Mouse (Mus musculus) G1E (cell line): ENCODE results near the gene Fancd2. TPM values are rescaled to one million over a fixed set of nuclear protein-coding genes. Genes with fewer than 3 reads are reported as not detected.
A peak's percentile ranks its signal among the peaks of the same experiment; 100 is the strongest.

Experiments used
- ATAC-seq: 2 replicates; pipeline ENCODE4 v1.8.0; 2016; ENCODE audit warnings: mild to moderate bottlenecking; ENCODE audit not compliant: insufficient number of reproducible peaks, poor library complexity, low FRiP score, severe bottlenecking; ENCODE audit errors: extremely low read depth
- DNase-seq: peaks from one replicate; pipeline ENCODE4 v3.0.0; 2012; ENCODE audit warnings: low spot score
- H3K27me3 ChIP-seq: 2 replicates; pipeline ENCODE4 v1.6.1; 2012; ENCODE audit warnings: mild to moderate bottlenecking, low read length, inconsistent platforms; ENCODE audit not compliant: insufficient read depth
- H3K36me3 ChIP-seq: replicated peaks from 2 replicates; pipeline ENCODE3; 2012; ENCODE audit warnings: mild to moderate bottlenecking, inconsistent platforms
- H3K4me1 ChIP-seq: 2 replicates; pipeline ENCODE4 v1.6.1; 2012; ENCODE audit warnings: low read depth, low read length, inconsistent platforms, mixed read lengths; ENCODE audit not compliant: insufficient read depth
- H3K4me3 ChIP-seq: 2 replicates; pipeline ENCODE4 v1.5.1; 2012; ENCODE audit warnings: low read depth, mild to moderate bottlenecking, inconsistent platforms, low read length, moderate library complexity, mixed read lengths
- H3K9me3 ChIP-seq: replicated peaks from 2 replicates; pipeline ENCODE4 v1.6.1; 2012; ENCODE audit warnings: inconsistent platforms
- CTCF ChIP-seq: IDR thresholded peaks from 2 replicates; pipeline ENCODE4 v1.5.1; 2012; ENCODE audit warnings: low read depth, low read length, inconsistent platforms, mixed read lengths
- GATA1 ChIP-seq: IDR thresholded peaks from 2 replicates; pipeline ENCODE4 v1.6.1; 2012; ENCODE audit warnings: borderline replicate concordance, low read length, inconsistent platforms, mixed read lengths
- GATA2 ChIP-seq: IDR thresholded peaks from 2 replicates; pipeline ENCODE4 v1.6.1; 2012; ENCODE audit warnings: low read depth, low read length, inconsistent platforms, borderline replicate concordance
- POLR2AphosphoS5 ChIP-seq: IDR thresholded peaks from 2 replicates; pipeline ENCODE4 v1.6.1; 2012; ENCODE audit warnings: low read depth, low read length, inconsistent platforms; ENCODE audit not compliant: insufficient replicate concordance
- TAL1 ChIP-seq: conservative IDR thresholded peaks from 2 replicates; pipeline ENCODE4 v1.6.1; 2012; ENCODE audit warnings: low read depth, low read length, inconsistent platforms, mixed read lengths
- polyA plus RNA-seq: library from polyadenylated mRNA; stranded (reverse); fragments of >175 nt; gene quantifications from 2 replicates; pipeline ENCODE4 v1.2.3, GENCODE M21; 2012
- total RNA-seq, 2 experiments: library from RNA; stranded (forward) in 1 of 2; stranded (reverse) in 1 of 2; fragments of 200-1000 nt in 1 of 2; fragments of >200 nt in 1 of 2; fragmentation: Nextera tagmentation in 1 of 2; gene quantifications; 2 replicates each; pipeline ENCODE4 v1.2.3; 2014 to 2017

Gene Fancd2
- total and polyA plus RNA-seq, 3 experiments, result 2.2 to 83.5 (median 41.1) TPM

- H3K4me3 ChIP-seq, result no peak overlapping the region
- no peaks in the 10 kb centered on the region for H3K9me3 ChIP-seq
- H3K27me3 ChIP-seq, result no peaks in the 10 kb centered on the region
- no peak for DNase-seq
- TF ChIP-seq POLR2AphosphoS5, result no peak
- no peak for TF ChIP-seq GATA1
- no peak for TF ChIP-seq TAL1
- no peak for TF ChIP-seq CTCF
- TF ChIP-seq GATA2, result no peak
- peaks cover 9% of the 10 kb centered on the region for H3K4me1 ChIP-seq
- peaks cover 88% of the 10 kb centered on the region for H3K36me3 ChIP-seq
- ATAC-seq, result no peak
Measured at GRCm38 (mm10) chr6:113522310-113522709, 9.2 kb upstream of the Fancd2 start.

- DNase-seq, result no peak
- Histone ChIP-seq H3K4me1 (peaks cover 14% of the 10 kb centered on the region), H3K9me3 (no peaks in the 10 kb centered on the region), H3K4me3 (no peak overlapping the region), H3K27me3 (no peaks in the 10 kb centered on the region), H3K36me3 (peaks cover 85% of the 10 kb centered on the region)
- TF ChIP-seq TAL1, result no peak
- no peak for TF ChIP-seq POLR2AphosphoS5
- TF ChIP-seq GATA1, result no peak
- TF ChIP-seq GATA2, result no peak
- no peak for TF ChIP-seq CTCF
- no peak for ATAC-seq
Measured at GRCm38 (mm10) chr6:113523420-113523819, 8.1 kb upstream of the Fancd2 start.

GRCm38 (mm10) chr6:113531840-113532404 is 440 bp downstream of the Fancd2 start:
- Histone ChIP-seq H3K27me3 (no peaks in the 10 kb centered on the region), H3K36me3 (peaks cover 57% of the 10 kb centered on the region), H3K4me1 (peaks cover 31% of the 10 kb centered on the region), H3K9me3 (no peaks in the 10 kb centered on the region), H3K4me3 (peak overlapping the region; percentile 95)
- TF ChIP-seq TAL1 (no peak), POLR2AphosphoS5 (no peak), GATA2 (no peak), CTCF (no peak), GATA1 (no peak)
- ATAC-seq (no peak), DNase-seq (no peak)

GRCm38 (mm10) chr6:113534886-113535285 is 3.4 kb downstream of the Fancd2 start:
- DNase-seq (no peak), ATAC-seq (no peak)
- H3K36me3 ChIP-seq, result peaks cover 60% of the 10 kb centered on the region
- no peak overlapping the region for H3K4me3 ChIP-seq
- H3K27me3 ChIP-seq, result no peaks in the 10 kb centered on the region
- no peaks in the 10 kb centered on the region for H3K9me3 ChIP-seq
- TF ChIP-seq GATA1, result no peak
- TF ChIP-seq TAL1, result no peak
- TF ChIP-seq POLR2AphosphoS5, result no peak
- no peak for TF ChIP-seq GATA2
- no peak for TF ChIP-seq CTCF
- peaks cover 21% of the 10 kb centered on the region for H3K4me1 ChIP-seq

- Histone ChIP-seq H3K4me1 (no peaks in the 10 kb centered on the region), H3K9me3 (no peaks in the 10 kb centered on the region), H3K27me3 (no peaks in the 10 kb centered on the region), H3K36me3 (peaks cover 83% of the 10 kb centered on the region), H3K4me3 (no peak overlapping the region)
- TF ChIP-seq GATA1, result no peak
- no peak for TF ChIP-seq POLR2AphosphoS5
- no peak for TF ChIP-seq GATA2
- no peak for TF ChIP-seq CTCF
- DNase-seq, result no peak
- no peak for ATAC-seq
Measured at GRCm38 (mm10) chr6:113541610-113542009, 10.1 kb downstream of the Fancd2 start.

- no peak overlapping the region for H3K4me3 ChIP-seq
- no peak for ATAC-seq
- H3K9me3 ChIP-seq, result no peaks in the 10 kb centered on the region
- peaks cover 84% of the 10 kb centered on the region for H3K36me3 ChIP-seq
- no peaks in the 10 kb centered on the region for H3K27me3 ChIP-seq
- H3K4me1 ChIP-seq, result no peaks in the 10 kb centered on the region
- TF ChIP-seq POLR2AphosphoS5 (no peak), CTCF (no peak), TAL1 (no peak), GATA1 (no peak), GATA2 (no peak)
- no peak for DNase-seq
Measured at GRCm38 (mm10) chr6:113543906-113544481, 12.5 kb downstream of the Fancd2 start.
